Comparison of ENCODE assay signal across 13 mouse cellular contexts in genomic region chr10:25386868-25387267, GRCm38 (mm10). TPM values are rescaled to one million over a fixed set of nuclear protein-coding genes. Genes with fewer than 3 reads are reported as not detected.
DNase-seq lines count a peak whose midpoint lies in the region; ATAC-seq and TF ChIP-seq lines count a peak whose summit lies in the region.
"Had no signal": no experiment of that assay in that cellular context is flagged by ENCODE, and none has a peak within 500 bp of the region (broad histone marks: within the 10 kb centered on the region; RNA-seq: fewer than 3 reads in every experiment).

No protein-coding gene starts in this region.

- H3K4me3 ChIP-seq in embryonic facial prominence, embryonic 13.5 days = no peak overlapping the region
- no peak overlapping the region for H3K4me3 ChIP-seq in kidney, postnatal 0 days (replicated peaks; ENCODE audit: low read depth, low read length)
- no peak overlapping the region for H3K4me3 ChIP-seq in lung, embryonic 16.5 days (ENCODE audit: low read length)
- H3K4me3 ChIP-seq in hindbrain, embryonic 11.5 days (ENCODE audit: low read depth, low read length) = no peak overlapping the region
- H3K4me3 ChIP-seq: hindbrain, embryonic 15.5 days; liver, embryonic 12.5 days; neural tube, embryonic 13.5 days had no signal

- TF ChIP-seq CTCF in kidney, postnatal 0 days (IDR thresholded peaks at IDR 0.05; ENCODE audit: low read depth) = no peak

- H3K9me3 ChIP-seq in embryonic facial prominence, embryonic 13.5 days = no peaks in the 10 kb centered on the region
- no peaks in the 10 kb centered on the region for H3K9me3 ChIP-seq in kidney, postnatal 0 days (replicated peaks; ENCODE audit: low read length)
- no peaks in the 10 kb centered on the region for H3K9me3 ChIP-seq in lung, embryonic 16.5 days (ENCODE audit: control insufficient read depth, low read length)
- no peaks in the 10 kb centered on the region for H3K9me3 ChIP-seq in hindbrain, embryonic 11.5 days (ENCODE audit: control insufficient read depth, low read length)
- H3K9me3 ChIP-seq: hindbrain, embryonic 15.5 days; liver, embryonic 12.5 days; neural tube, embryonic 13.5 days had no signal

- 0 out of 2 replicates have a peak overlapping the region, but pooled peaks have one; percentile 80 for H3K27ac ChIP-seq in embryonic facial prominence, embryonic 13.5 days
- H3K27ac ChIP-seq in kidney, postnatal 0 days = no peak overlapping the region
- peak overlapping the region; percentile 74 for H3K27ac ChIP-seq in lung, embryonic 16.5 days (ENCODE audit: low read length)
- H3K27ac ChIP-seq in hindbrain, embryonic 11.5 days (ENCODE audit: low read depth, low read length) = no peak overlapping the region
- H3K27ac ChIP-seq: hindbrain, embryonic 15.5 days; liver, embryonic 12.5 days; neural tube, embryonic 13.5 days had no signal

- H3K36me3 ChIP-seq in embryonic facial prominence, embryonic 13.5 days = no peaks in the 10 kb centered on the region
- H3K36me3 ChIP-seq in kidney, postnatal 0 days (ENCODE audit: insufficient read depth, low read length) = no peaks in the 10 kb centered on the region
- H3K36me3 ChIP-seq in lung, embryonic 16.5 days (ENCODE audit: control insufficient read depth, insufficient read depth, low read length) = no peaks in the 10 kb centered on the region
- no peaks in the 10 kb centered on the region for H3K36me3 ChIP-seq in hindbrain, embryonic 11.5 days (ENCODE audit: control insufficient read depth, insufficient read depth, low read length)
- H3K36me3 ChIP-seq: hindbrain, embryonic 15.5 days; liver, embryonic 12.5 days; neural tube, embryonic 13.5 days had no signal

- DNase-seq in heart, adult 8-10 months (ENCODE audit: low spot score) = peak; percentile 65
- DNase-seq in heart, postnatal 10 days = no peak
- peak; percentile 65 for DNase-seq in kidney, postnatal 0 days (ENCODE audit: low spot score)
- no peak for DNase-seq in thymus, postnatal 36 days
- no peak for DNase-seq in hindbrain, embryonic 11.5 days (ENCODE audit: low spot score)
- DNase-seq in ovary, postnatal 14 days (ENCODE audit: low spot score) = no peak
- DNase-seq: right cerebral cortex, postnatal 4 days had no signal

- no peak overlapping the region for H3K9ac ChIP-seq in embryonic facial prominence, embryonic 13.5 days
- H3K9ac ChIP-seq in kidney, postnatal 0 days (ENCODE audit: low read depth, low read length) = no peak overlapping the region
- no peak overlapping the region for H3K9ac ChIP-seq in lung, embryonic 16.5 days (ENCODE audit: low read length)
- H3K9ac ChIP-seq in hindbrain, embryonic 11.5 days (ENCODE audit: low read depth, low read length) = no peak overlapping the region
- H3K9ac ChIP-seq: hindbrain, embryonic 15.5 days; liver, embryonic 12.5 days; neural tube, embryonic 13.5 days had no signal

- ATAC-seq in embryonic facial prominence, embryonic 13.5 days (ENCODE audit: insufficient number of reproducible peaks, insufficient read depth, low FRiP score, low TSS enrichment, low read depth) = no peak
- no peak for ATAC-seq in kidney, postnatal 0 days (replicated peaks; ENCODE audit: low FRiP score, low read depth)
- ATAC-seq in lung, embryonic 16.5 days (ENCODE audit: low read depth) = peak; percentile 62
- ATAC-seq in hindbrain, embryonic 11.5 days (ENCODE audit: low FRiP score) = no peak
- ATAC-seq: liver, embryonic 12.5 days had no signal

- 69% methylated on average over 4 of the region's 4 CpGs for WGBS in embryonic facial prominence, embryonic 13.5 days
- 73% methylated on average over 4 of the region's 4 CpGs for WGBS in kidney, postnatal 0 days
- 40% methylated on average over 4 of the region's 4 CpGs for WGBS in lung, embryonic 16.5 days
- WGBS in hindbrain, embryonic 11.5 days = 90% methylated on average over 4 of the region's 4 CpGs

- intact Hi-C loops in heart, postnatal 10 days (cut with DNase I) = no loop called here

- H3K27me3 ChIP-seq in embryonic facial prominence, embryonic 13.5 days = no peaks in the 10 kb centered on the region
- no peaks in the 10 kb centered on the region for H3K27me3 ChIP-seq in kidney, postnatal 0 days (ENCODE audit: insufficient read depth, low read length)
- H3K27me3 ChIP-seq in lung, embryonic 16.5 days (ENCODE audit: control insufficient read depth, insufficient read depth, low read depth, low read length) = no peaks in the 10 kb centered on the region
- H3K27me3 ChIP-seq in hindbrain, embryonic 11.5 days (ENCODE audit: control insufficient read depth, insufficient read depth, low read length) = no peaks in the 10 kb centered on the region
- H3K27me3 ChIP-seq: hindbrain, embryonic 15.5 days; liver, embryonic 12.5 days; neural tube, embryonic 13.5 days had no signal

- peaks cover 52% of the 10 kb centered on the region for H3K4me1 ChIP-seq in embryonic facial prominence, embryonic 13.5 days
- H3K4me1 ChIP-seq in kidney, postnatal 0 days (replicated peaks; ENCODE audit: insufficient read depth, low read length) = peaks cover 15% of the 10 kb centered on the region; the same call in 1 of the 2 replicates
- peaks cover 28% of the 10 kb centered on the region for H3K4me1 ChIP-seq in lung, embryonic 16.5 days (replicated peaks; ENCODE audit: control insufficient read depth, insufficient read depth, low read length)
- H3K4me1 ChIP-seq in hindbrain, embryonic 11.5 days (replicated peaks; ENCODE audit: control insufficient read depth, insufficient read depth, low read length) = no peaks in the 10 kb centered on the region
- H3K4me1 ChIP-seq: hindbrain, embryonic 15.5 days had no signal

- no peak overlapping the region for H3K4me2 ChIP-seq in embryonic facial prominence, embryonic 13.5 days
- H3K4me2 ChIP-seq in kidney, postnatal 0 days (ENCODE audit: low read length) = no peak overlapping the region
- H3K4me2 ChIP-seq in lung, embryonic 16.5 days (ENCODE audit: low read depth, low read length) = 0 out of 2 replicates have a peak overlapping the region, but pooled peaks have one; percentile 1
- no peak overlapping the region for H3K4me2 ChIP-seq in hindbrain, embryonic 11.5 days (replicated peaks; ENCODE audit: low read depth, low read length)
- H3K4me2 ChIP-seq: hindbrain, embryonic 15.5 days; liver, embryonic 12.5 days; midbrain, embryonic 11.5 days; neural tube, embryonic 13.5 days had no signal

RNA-seq across cellular contexts. Expression of gene Epb41l2, which starts 27.3 kb away (rescaled TPM):
- 10 to 100 TPM; 34.0 to 46.3 (median 40.7) TPM for total RNA-seq in heart, adult 8-10 months (2022)
- total RNA-seq in heart, postnatal 10 days (2021) = 10 to 100 TPM; 91.3 to 92.8 TPM
- 81.6 and 89.9 TPM in 2 replicates for polyA plus RNA-seq in embryonic facial prominence, embryonic 13.5 days (2015; fragmentation: Nextera tagmentation; extraction: Ambion mirVana)
- polyA plus RNA-seq in kidney, postnatal 0 days (2015; fragmentation: Nextera tagmentation; extraction: Ambion mirVana) = 45.5 and 50.7 TPM in 2 replicates
- 84.4 and 95.3 TPM in 2 replicates for polyA plus RNA-seq in lung, embryonic 16.5 days (2015; fragmentation: Nextera tagmentation; extraction: Ambion mirVana)
- polyA plus RNA-seq in hindbrain, embryonic 11.5 days (2014; fragmentation: Nextera tagmentation; extraction: Ambion mirVana) = 42.4 and 47.1 TPM in 2 replicates

Comparison
In these comparisons a context has a peak if more than half of its experiments do, and no peak if none do; other contexts are left out.
1. DNase-seq: peak in heart, adult 8-10 months (single experiment) and kidney, postnatal 0 days (single experiment); none in heart, postnatal 10 days (0 of 2), thymus, postnatal 36 days (0 of 2), hindbrain, embryonic 11.5 days (single experiment) and ovary, postnatal 14 days (single experiment).
2. H3K27ac ChIP-seq: peak in embryonic facial prominence, embryonic 13.5 days (single experiment) and lung, embryonic 16.5 days (single experiment); none in kidney, postnatal 0 days (single experiment) and hindbrain, embryonic 11.5 days (single experiment).